Mouse (Mus musculus): ENCODE results near the gene Rela.
"Not testable (repeated sequence)": the region's sequence is repeated elsewhere in the genome, so short reads cannot be mapped to it uniquely, and the experiment has no call there.

The Rela gene

GRCm38 (mm10) chr19:5666386-5666785 is 29.1 kb downstream of the Rela start:
- in situ Hi-C loops (cut with MboI): no loop called here

- in situ Hi-C loops (cut with MboI): no loop called here
Observed at GRCm38 (mm10) chr19:5668372-5668771, 31.1 kb downstream of the Rela start.

GRCm38 (mm10) chr19:5680432-5680831 is 43.1 kb downstream of the Rela start:
- in situ Hi-C loops (cut with MboI): no loop called here

- in situ Hi-C loops (cut with MboI): no loop called here
Observed at GRCm38 (mm10) chr19:5684236-5684635, 47.0 kb downstream of the Rela start.

- in situ Hi-C loops (cut with MboI): no loop called here
Observed at GRCm38 (mm10) chr19:5684985-5685384, 47.7 kb downstream of the Rela start.

GRCm38 (mm10) chr19:5685431-5685830 is 48.1 kb downstream of the Rela start:
- in situ Hi-C loops (cut with MboI): no loop called here

GRCm38 (mm10) chr19:5685861-5686260 is 48.6 kb downstream of the Rela start:
- in situ Hi-C loops (cut with MboI): no loop called here

- in situ Hi-C loops (cut with MboI): no loop called here
Observed at GRCm38 (mm10) chr19:5686437-5686836, 49.2 kb downstream of the Rela start.

- in situ Hi-C loops (cut with MboI): not testable (repeated sequence)
Observed at GRCm38 (mm10) chr19:5686954-5687353, 49.7 kb downstream of the Rela start.

- in situ Hi-C loops (cut with MboI): no loop called here
Observed at GRCm38 (mm10) chr19:5687738-5688137, 50.5 kb downstream of the Rela start.

GRCm38 (mm10) chr19:5688200-5689087 is 51.2 kb downstream of the Rela start, which contains the start of the genes Map3k11 and Pcnx3:
Gene Map3k11 (plus strand): TSS chr19:5688742.
Gene Pcnx3 (minus strand): TSS chr19:5688908.
- in situ Hi-C loops (cut with MboI): no loop called here

- in situ Hi-C loops (cut with MboI): no loop called here
Observed at GRCm38 (mm10) chr19:5689088-5689428, 51.8 kb downstream of the Rela start.

GRCm38 (mm10) chr19:5689565-5690342 is 52.5 kb downstream of the Rela start:
- in situ Hi-C loops (cut with MboI): no loop called here

- in situ Hi-C loops (cut with MboI): no loop called here
Observed at GRCm38 (mm10) chr19:5690343-5690735, 53.1 kb downstream of the Rela start.

GRCm38 (mm10) chr19:5691601-5692000 is 54.3 kb downstream of the Rela start:
- in situ Hi-C loops (cut with MboI): no loop called here

GRCm38 (mm10) chr19:5692086-5692912 is 55.0 kb downstream of the Rela start:
- in situ Hi-C loops (cut with MboI): no loop called here

- in situ Hi-C loops (cut with MboI): no loop called here
Observed at GRCm38 (mm10) chr19:5692913-5693396, 55.7 kb downstream of the Rela start.

- in situ Hi-C loops (cut with MboI): no loop called here
Observed at GRCm38 (mm10) chr19:5693801-5694200, 56.5 kb downstream of the Rela start.

GRCm38 (mm10) chr19:5695849-5696462 is 58.7 kb downstream of the Rela start:
- in situ Hi-C loops (cut with MboI): no loop called here
